Mouse (Mus musculus): ENCODE results near the gene Taar3. TPM values are rescaled to one million over a fixed set of nuclear protein-coding genes. Genes with fewer than 3 reads are reported as not detected.

The Taar3 gene
- polyA plus RNA-seq, 1 experiment from 2014 or later = not detected

Other genes with a start within 250 kb of the Taar3 start
- gene Rps12, start 162.3 kb upstream of the Taar3 start, polyA plus RNA-seq (2015; fragmentation: Nextera tagmentation; extraction: Ambion mirVana) = 206 and 209 TPM in 2 replicates
- gene Slc18b1, start 152.6 kb upstream of the Taar3 start, polyA plus RNA-seq (2015; fragmentation: Nextera tagmentation; extraction: Ambion mirVana) = 2.1 and 2.9 TPM in 2 replicates
- gene Vnn3, start 98.1 kb upstream of the Taar3 start, polyA plus RNA-seq (2015; fragmentation: Nextera tagmentation; extraction: Ambion mirVana) = 0.28 and 0.42 TPM in 2 replicates
- 0.92 and 1.1 TPM in 2 replicates for gene Vnn1, start 54.9 kb upstream of the Taar3 start, polyA plus RNA-seq (2015; fragmentation: Nextera tagmentation; extraction: Ambion mirVana)
- not detected in 2 replicates for gene Taar1, start 29.2 kb upstream of the Taar3 start, polyA plus RNA-seq (2015; fragmentation: Nextera tagmentation; extraction: Ambion mirVana)
- gene Taar2, start 11.0 kb upstream of the Taar3 start, polyA plus RNA-seq (2015; fragmentation: Nextera tagmentation; extraction: Ambion mirVana) = not detected in 2 replicates
- gene Taar4, start 10.9 kb downstream of the Taar3 start, polyA plus RNA-seq (2015; fragmentation: Nextera tagmentation; extraction: Ambion mirVana) = not detected in 2 replicates
- gene Taar5, start 21.1 kb downstream of the Taar3 start, polyA plus RNA-seq (2015; fragmentation: Nextera tagmentation; extraction: Ambion mirVana) = not detected in 2 replicates
- gene Taar6, start 36.1 kb downstream of the Taar3 start, polyA plus RNA-seq (2015; fragmentation: Nextera tagmentation; extraction: Ambion mirVana) = not detected in 2 replicates
- gene Taar7a, start 43.9 kb downstream of the Taar3 start, polyA plus RNA-seq (2015; fragmentation: Nextera tagmentation; extraction: Ambion mirVana) = not detected in 2 replicates
- not detected in 2 replicates for gene Taar7b, start 50.4 kb downstream of the Taar3 start, polyA plus RNA-seq (2015; fragmentation: Nextera tagmentation; extraction: Ambion mirVana)
- not detected in 2 replicates for gene Taar7d, start 77.7 kb downstream of the Taar3 start, polyA plus RNA-seq (2015; fragmentation: Nextera tagmentation; extraction: Ambion mirVana)
- gene Taar7e, start 88.1 kb downstream of the Taar3 start, polyA plus RNA-seq (2015; fragmentation: Nextera tagmentation; extraction: Ambion mirVana) = not detected in 2 replicates
- not detected in 2 replicates for gene Taar7f, start 100.0 kb downstream of the Taar3 start, polyA plus RNA-seq (2015; fragmentation: Nextera tagmentation; extraction: Ambion mirVana)
- not detected in 2 replicates for gene Taar8a, start 126.9 kb downstream of the Taar3 start, polyA plus RNA-seq (2015; fragmentation: Nextera tagmentation; extraction: Ambion mirVana)
- gene Taar8b, start 142.7 kb downstream of the Taar3 start, polyA plus RNA-seq (2015; fragmentation: Nextera tagmentation; extraction: Ambion mirVana) = not detected in 2 replicates
- gene Taar8c, start 152.4 kb downstream of the Taar3 start, polyA plus RNA-seq (2015; fragmentation: Nextera tagmentation; extraction: Ambion mirVana) = not detected in 2 replicates
- gene Taar9, start 160.0 kb downstream of the Taar3 start, polyA plus RNA-seq (2015; fragmentation: Nextera tagmentation; extraction: Ambion mirVana) = not detected in 2 replicates
- gene Stx7, start 199.7 kb downstream of the Taar3 start, polyA plus RNA-seq (2015; fragmentation: Nextera tagmentation; extraction: Ambion mirVana) = 31.6 and 37.1 TPM in 2 replicates